Mouse (Mus musculus): ENCODE results near the gene Slc17a1.

GRCm38 (mm10) chr13:23913791-23914306, 46.3 kb downstream of the Slc17a1 start:
- no peak for TF ChIP-seq POLR2A (IDR thresholded peaks at IDR 0.05; ENCODE audit: insufficient read depth, low read depth, low read length)
- TF ChIP-seq CTCF (IDR thresholded peaks at IDR 0.05; ENCODE audit: insufficient read depth, low read depth, low read length), result no peak

All from olfactory bulb, adult 2 months (tissue).